Mouse (Mus musculus) kidney, embryonic 16.5 days (tissue): ENCODE data around the gene Nr1d2. TPM values are rescaled to one million over a fixed set of nuclear protein-coding genes. Genes with fewer than 3 reads are reported as not detected.
"Not testable (repeated sequence)": the region's sequence is repeated elsewhere in the genome, so short reads cannot be mapped to it uniquely, and the experiment has no call there.

Experiments
- ATAC-seq: fragments of 200-750 bp; cut with Nextera tagmentation; 2 replicates; pipeline ENCODE4 v1.8.0; 2017; ENCODE audit warnings: moderate TSS enrichment; ENCODE audit not compliant: low FRiP score, low TSS enrichment
- H3K27ac ChIP-seq: fragments of 300-500 bp; sonication (generic); 2 replicates; pipeline ENCODE4 v1.5.1; 2014; ENCODE audit warnings: low read length
- H3K27me3 ChIP-seq: fragments of 300-500 bp; sonication (generic); 2 replicates; pipeline ENCODE4 v1.6.1; 2014; ENCODE audit warnings: low read length, control low read depth, mixed read lengths; ENCODE audit not compliant: insufficient read depth
- H3K36me3 ChIP-seq: fragments of 300-500 bp; sonication (generic); 2 replicates; pipeline ENCODE4 v1.6.1; 2014; ENCODE audit warnings: low read length, control low read depth, mixed read lengths; ENCODE audit not compliant: insufficient read depth
- H3K4me1 ChIP-seq: fragments of 300-500 bp; sonication (generic); 2 replicates; pipeline ENCODE4 v1.6.1; 2014; ENCODE audit warnings: low read length, control low read depth, mixed read lengths; ENCODE audit not compliant: insufficient read depth
- H3K4me2 ChIP-seq: fragments of 300-500 bp; sonication (generic); replicated peaks from 2 replicates; pipeline ENCODE4 v1.6.1; 2014; ENCODE audit warnings: low read depth, low read length
- H3K4me3 ChIP-seq: fragments of 300-500 bp; sonication (generic); 2 replicates; pipeline ENCODE4 v1.5.1; 2014; ENCODE audit warnings: mild to moderate bottlenecking, low read length
- H3K9ac ChIP-seq: fragments of 300-500 bp; sonication (generic); replicated peaks from 2 replicates; pipeline ENCODE4 v1.6.1; 2014; ENCODE audit warnings: low read length
- H3K9me3 ChIP-seq: fragments of 300-500 bp; sonication (generic); 2 replicates; pipeline ENCODE4 v1.6.1; 2016; ENCODE audit warnings: low read length, control low read depth
- WGBS: fragments of 180-500 bp; shearing (Covaris S2); extraction: QIAGEN DNeasy Blood & Tissue Kit; methylation state at CpG from one replicate; pipeline ENCODE4 v1.1.7; 2014; 5-methylcytosine and 5-hydroxymethylcytosine counted together
- polyA plus RNA-seq: library from polyadenylated mRNA; unstranded; fragments of >200 nt; fragmentation: Nextera tagmentation; extraction: Ambion mirVana; gene quantifications from 2 replicates; pipeline ENCODE4 v1.2.1, GENCODE M21; 2015

Gene Nr1d2
- polyA plus RNA-seq, 1 experiment from 2014 or later = 10.3 TPM

- Histone ChIP-seq H3K4me3 (no peak overlapping the region), H3K9ac (no peak overlapping the region), H3K4me2 (no peak overlapping the region), H3K9me3 (no peaks in the 10 kb centered on the region), H3K27me3 (no peaks in the 10 kb centered on the region), H3K27ac (peak overlapping the region; percentile 25; the same call in 1 of the 2 replicates), H3K4me1 (0 out of 2 replicates have a peak, but pooled peaks cover 3% of the 10 kb centered on the region), H3K36me3 (no peaks in the 10 kb centered on the region)
- ATAC-seq = no peak
- WGBS = 37% methylated on average over 5 of the region's 5 CpGs
Measured at GRCm38 (mm10) chr14:18233981-18234960, 4.7 kb downstream of the Nr1d2 start.

DNA sequence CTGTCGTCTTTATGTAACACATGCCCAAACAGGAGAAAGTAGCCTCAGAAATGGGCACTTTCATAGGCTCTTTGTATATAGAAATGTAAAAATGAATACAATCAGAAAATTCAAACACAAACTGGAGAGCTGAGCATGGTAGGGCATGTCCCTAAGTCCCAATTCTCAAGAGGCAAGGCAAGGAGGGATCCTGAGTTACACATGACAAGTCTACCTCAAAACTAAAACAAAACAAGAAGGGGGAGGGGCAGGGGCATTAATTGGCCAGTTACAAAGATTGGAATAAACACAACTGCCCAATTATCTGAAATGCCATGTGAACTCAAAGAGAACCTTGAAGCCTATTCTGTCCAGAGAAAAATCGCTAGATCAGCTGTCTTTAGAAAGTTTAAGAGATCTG is 5.9 kb downstream of the Nr1d2 start:
- no peak overlapping the region for H3K27ac ChIP-seq
- H3K9ac ChIP-seq = no peak overlapping the region
- WGBS = 92% methylated on average over 2 of the region's 2 CpGs
- ATAC-seq = no peak
- no peaks in the 10 kb centered on the region for H3K9me3 ChIP-seq
- no peaks in the 10 kb centered on the region for H3K27me3 ChIP-seq
- no peak overlapping the region for H3K4me2 ChIP-seq
- H3K4me3 ChIP-seq = no peak overlapping the region
- 0 out of 2 replicates have a peak, but pooled peaks cover 3% of the 10 kb centered on the region for H3K4me1 ChIP-seq
- H3K36me3 ChIP-seq = no peaks in the 10 kb centered on the region

DNA sequence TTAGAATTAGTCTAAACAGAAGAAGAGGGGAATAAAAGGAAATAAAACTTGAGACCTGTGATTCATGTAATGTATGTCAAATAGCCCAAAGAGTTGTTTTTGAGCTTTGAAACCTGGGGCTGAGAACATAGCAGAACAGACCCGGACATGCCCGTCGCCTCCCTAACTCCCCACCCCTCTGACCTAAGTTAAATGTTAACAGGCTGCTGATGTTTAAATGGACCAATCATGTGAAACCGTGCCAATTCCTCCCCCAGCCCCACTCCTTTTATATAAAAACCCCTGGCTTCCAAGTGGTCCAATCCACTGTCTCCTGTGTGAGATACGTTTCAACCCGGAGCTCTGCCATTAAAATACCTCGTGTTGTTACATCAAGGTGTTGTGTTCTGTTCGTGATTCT is 7.1 kb downstream of the Nr1d2 start:
- not testable (repeated sequence) for H3K4me2 ChIP-seq, H3K9me3 ChIP-seq, H3K4me1 ChIP-seq, H3K9ac ChIP-seq, H3K27ac ChIP-seq, H3K4me3 ChIP-seq, ATAC-seq, H3K27me3 ChIP-seq, H3K36me3 ChIP-seq
- 94% methylated on average over 8 of the region's 8 CpGs for WGBS

DNA sequence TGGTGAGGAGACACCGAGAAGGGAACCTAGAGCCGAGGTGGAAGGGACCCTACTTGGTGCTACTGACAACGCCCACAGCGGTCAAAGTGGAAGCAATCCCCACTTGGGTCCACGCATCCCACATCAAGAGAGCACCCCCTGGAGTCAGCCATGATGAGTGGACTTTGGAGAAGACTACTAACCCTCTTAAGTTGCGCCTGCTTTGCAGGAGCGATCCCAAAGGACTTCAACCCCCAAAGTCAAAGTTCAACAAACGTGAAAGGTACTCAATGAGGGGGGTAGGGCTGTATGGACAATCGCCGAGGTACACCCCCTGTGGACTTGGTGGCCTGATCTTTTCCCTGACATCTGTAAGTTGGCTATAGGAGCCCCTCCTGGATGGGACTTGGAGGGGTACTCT is 9.2 kb downstream of the Nr1d2 start:
- H3K9me3 ChIP-seq, H3K4me1 ChIP-seq, H3K27me3 ChIP-seq, H3K9ac ChIP-seq, H3K4me3 ChIP-seq, H3K4me2 ChIP-seq, H3K36me3 ChIP-seq, H3K27ac ChIP-seq, ATAC-seq: not testable (repeated sequence)
- WGBS = 93% methylated on average over 10 of the region's 10 CpGs

- ATAC-seq, H3K9ac ChIP-seq, H3K9me3 ChIP-seq, H3K27ac ChIP-seq, H3K36me3 ChIP-seq, H3K27me3 ChIP-seq, H3K4me1 ChIP-seq, H3K4me2 ChIP-seq, H3K4me3 ChIP-seq: not testable (repeated sequence)
- 87% methylated on average over 11 of the region's 11 CpGs for WGBS
Measured at GRCm38 (mm10) chr14:18226181-18226580, 12.7 kb downstream of the Nr1d2 start.

DNA sequence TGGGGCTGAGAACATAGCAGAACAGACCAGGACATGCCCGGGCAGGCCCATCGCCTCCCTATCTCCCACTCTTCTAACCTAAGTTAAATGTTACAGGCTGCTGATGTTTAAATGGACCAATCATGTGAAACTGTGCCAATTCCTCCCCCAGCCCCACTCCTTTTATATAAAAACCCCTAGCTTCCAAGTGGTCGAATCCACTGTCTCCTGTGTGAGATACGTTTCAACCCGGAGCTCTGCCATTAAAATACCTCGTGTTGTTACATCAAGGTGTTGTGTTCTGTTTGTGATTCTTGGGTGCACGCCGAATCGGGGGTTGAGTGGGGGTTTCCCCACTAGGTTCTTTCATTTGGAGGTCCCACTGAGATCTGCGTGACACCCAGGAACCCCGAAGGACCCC is 13.5 kb downstream of the Nr1d2 start:
- H3K9me3 ChIP-seq, H3K27me3 ChIP-seq, H3K4me2 ChIP-seq, H3K4me1 ChIP-seq, H3K9ac ChIP-seq, H3K27ac ChIP-seq, ATAC-seq, H3K4me3 ChIP-seq, H3K36me3 ChIP-seq: not testable (repeated sequence)
- WGBS = 93% methylated on average over 11 of the region's 11 CpGs

- no peak overlapping the region for H3K9ac ChIP-seq
- no peak overlapping the region for H3K4me2 ChIP-seq
- no peaks in the 10 kb centered on the region for H3K36me3 ChIP-seq
- H3K4me1 ChIP-seq = no peaks in the 10 kb centered on the region
- no peak for ATAC-seq
- no peak overlapping the region for H3K27ac ChIP-seq
- no peaks in the 10 kb centered on the region for H3K27me3 ChIP-seq
- WGBS = 97% methylated on average over 6 of the region's 6 CpGs
- H3K9me3 ChIP-seq = no peaks in the 10 kb centered on the region
- no peak overlapping the region for H3K4me3 ChIP-seq
Measured at GRCm38 (mm10) chr14:18221977-18222376, 16.9 kb downstream of the Nr1d2 start.

GRCm38 (mm10) chr14:18217158-18217557 is 21.8 kb downstream of the Nr1d2 start:
- 85% methylated on average over 1 of the region's 1 CpGs for WGBS

GRCm38 (mm10) chr14:18216428-18216827 is 22.5 kb downstream of the Nr1d2 start:
- no peaks in the 10 kb centered on the region for H3K27me3 ChIP-seq
- WGBS = 89% methylated on average over 6 of the region's 6 CpGs
- no peak for ATAC-seq

More at GRCm38 (mm10) chr14:18217158-18217557, 21.8 kb downstream of the Nr1d2 start:
- no peak overlapping the region for H3K27ac ChIP-seq
- no peak for ATAC-seq
- no peaks in the 10 kb centered on the region for H3K9me3 ChIP-seq
- no peak overlapping the region for H3K4me3 ChIP-seq
- no peaks in the 10 kb centered on the region for H3K4me1 ChIP-seq
- no peak overlapping the region for H3K9ac ChIP-seq
- no peaks in the 10 kb centered on the region for H3K27me3 ChIP-seq
- H3K36me3 ChIP-seq = no peaks in the 10 kb centered on the region
- no peak overlapping the region for H3K4me2 ChIP-seq

GRCm38 (mm10) chr14:18210795-18211194 is 28.1 kb downstream of the Nr1d2 start:
- H3K36me3 ChIP-seq = peaks cover 9% of the 10 kb centered on the region; the same call in 1 of the 2 replicates
- peak; percentile 82 for ATAC-seq
- no peak overlapping the region for H3K4me3 ChIP-seq
- no peak overlapping the region for H3K9ac ChIP-seq
- H3K4me1 ChIP-seq = no peaks in the 10 kb centered on the region
- H3K27me3 ChIP-seq = no peaks in the 10 kb centered on the region
- H3K4me2 ChIP-seq = no peak overlapping the region
- no peak overlapping the region for H3K27ac ChIP-seq
- no peaks in the 10 kb centered on the region for H3K9me3 ChIP-seq
- 75% methylated on average over 3 of the region's 3 CpGs for WGBS

More at GRCm38 (mm10) chr14:18216428-18216827, 22.5 kb downstream of the Nr1d2 start:
- Histone ChIP-seq H3K4me1 (no peaks in the 10 kb centered on the region), H3K4me3 (no peak overlapping the region), H3K4me2 (no peak overlapping the region), H3K36me3 (no peaks in the 10 kb centered on the region), H3K27ac (no peak overlapping the region), H3K9ac (no peak overlapping the region), H3K9me3 (no peaks in the 10 kb centered on the region)
